Mouse (Mus musculus) adrenal gland, postnatal 25 days (tissue): ENCODE measurements around the gene Aste1. TPM values are rescaled to one million over a fixed set of nuclear protein-coding genes. Genes with fewer than 3 reads are reported as not detected.

Source experiments
- total RNA-seq: library from RNA; stranded (reverse); gene quantifications from 2 replicates; pipeline ENCODE4 v1.2.3, GENCODE M21; 2021

The Aste1 gene
- total RNA-seq, 1 experiment from 2014 or later: 13.6 TPM

Other genes starting within 250 kb of the Aste1 start
- gene Nek11, start 132 bp downstream of the Aste1 start, total RNA-seq: not detected in 2 replicates
- 71.8 and 76.2 TPM in 2 replicates for gene Atp2c1, start 131.9 kb downstream of the Aste1 start, total RNA-seq
- 41.1 and 42.0 TPM in 2 replicates for gene Pik3r4, start 247.6 kb downstream of the Aste1 start, total RNA-seq